Mouse (Mus musculus): ENCODE data around the gene Lsm3. TPM values are rescaled to one million over a fixed set of nuclear protein-coding genes. Genes with fewer than 3 reads are reported as not detected.

The Lsm3 gene
- polyA plus RNA-seq, 1 experiment from 2014 or later, result 279 TPM

DNA sequence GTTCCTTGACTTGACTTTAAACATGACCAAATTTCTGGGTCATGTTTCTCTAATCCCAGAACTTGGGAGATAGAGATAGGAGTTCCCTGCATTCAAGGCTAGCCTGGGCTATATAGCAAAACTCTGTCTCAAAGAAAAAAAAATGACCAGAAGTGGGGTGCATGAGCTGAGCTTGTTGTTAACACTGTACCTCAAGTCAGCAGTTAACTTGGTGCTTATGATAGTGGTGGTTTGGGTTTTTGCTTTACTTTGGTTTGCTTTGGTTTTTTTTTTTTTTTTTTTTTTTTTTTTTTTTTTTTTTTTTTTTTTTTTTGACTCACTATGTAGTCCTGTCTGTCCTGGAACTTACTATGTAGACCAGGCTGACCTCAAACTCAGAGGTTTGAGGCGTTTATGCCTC lies 31.6 kb downstream of the Lsm3 start:
- Histone ChIP-seq H3K36me3 (ENCODE audit: control insufficient read depth, insufficient read depth, low read length) (no peaks in the 10 kb centered on the region), H3K9ac (replicated peaks; ENCODE audit: low read depth, low read length) (no peak overlapping the region), H3K4me1 (ENCODE audit: control insufficient read depth, insufficient read depth, low read length) (no peaks in the 10 kb centered on the region), H3K27ac (ENCODE audit: low read length) (no peak overlapping the region), H3K27me3 (ENCODE audit: control insufficient read depth, insufficient read depth, low read length) (no peaks in the 10 kb centered on the region), H3K4me3 (ENCODE audit: low read depth, low read length) (no peak overlapping the region), H3K9me3 (ENCODE audit: control insufficient read depth, low read depth, low read length) (no peaks in the 10 kb centered on the region), H3K4me2 (replicated peaks; ENCODE audit: low read depth, low read length) (no peak overlapping the region)
- WGBS, result 64% methylated on average over 1 of the region's 1 CpGs
- no peak for ATAC-seq (ENCODE audit: insufficient number of reproducible peaks, insufficient read depth, low FRiP score, low read depth)

DNA sequence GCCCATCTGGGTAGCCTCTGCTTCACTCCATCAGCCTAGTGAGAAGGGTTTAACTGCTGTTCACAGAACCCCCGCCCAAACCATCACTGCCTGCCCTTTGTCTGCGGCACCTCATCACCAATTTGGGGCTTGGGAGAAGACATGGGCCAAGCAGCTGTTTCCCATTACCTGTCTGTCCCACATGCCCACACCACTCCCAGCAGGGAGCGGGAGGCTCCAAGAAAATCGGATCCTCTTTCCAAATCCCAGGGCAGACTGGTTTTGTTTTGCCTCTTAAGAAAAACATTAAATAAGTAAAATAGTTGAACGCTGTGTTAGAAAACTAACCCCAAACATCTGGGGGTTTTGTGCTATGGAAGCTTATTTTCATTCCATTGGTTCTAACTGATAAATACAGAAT lies 33.9 kb downstream of the Lsm3 start:
- H3K27me3 ChIP-seq (ENCODE audit: control insufficient read depth, insufficient read depth, low read length), result no peaks in the 10 kb centered on the region
- H3K4me3 ChIP-seq (ENCODE audit: low read depth, low read length), result no peak overlapping the region
- no peaks in the 10 kb centered on the region for H3K4me1 ChIP-seq (ENCODE audit: control insufficient read depth, insufficient read depth, low read length)
- no peaks in the 10 kb centered on the region for H3K36me3 ChIP-seq (ENCODE audit: control insufficient read depth, insufficient read depth, low read length)
- ATAC-seq (ENCODE audit: insufficient number of reproducible peaks, insufficient read depth, low FRiP score, low read depth), result no peak
- no peaks in the 10 kb centered on the region for H3K9me3 ChIP-seq (ENCODE audit: control insufficient read depth, low read depth, low read length)
- H3K9ac ChIP-seq (replicated peaks; ENCODE audit: low read depth, low read length), result no peak overlapping the region
- H3K27ac ChIP-seq (ENCODE audit: low read length), result no peak overlapping the region
- WGBS, result 53% methylated on average over 5 of the region's 5 CpGs
- no peak overlapping the region for H3K4me2 ChIP-seq (replicated peaks; ENCODE audit: low read depth, low read length)

DNA sequence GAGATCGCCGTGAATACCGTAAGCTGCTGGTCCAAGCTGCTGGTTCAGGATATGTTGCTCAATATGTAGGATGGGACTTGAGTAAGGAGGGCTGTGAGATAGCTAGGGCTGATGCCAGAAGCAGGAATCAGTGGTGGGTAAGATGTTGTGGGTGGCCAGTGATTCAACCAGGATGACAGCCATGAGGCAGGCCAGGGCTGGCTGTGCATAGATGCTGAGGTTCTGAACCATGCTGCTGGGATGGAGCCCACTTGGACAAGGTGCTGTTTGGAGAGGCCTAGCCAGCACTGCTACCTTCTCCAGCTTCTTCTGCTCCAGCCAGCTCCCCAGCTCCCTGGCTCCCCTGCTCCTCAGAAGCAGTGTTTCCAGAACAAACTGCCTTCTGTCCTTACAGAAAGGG lies 35.9 kb downstream of the Lsm3 start:
- Histone ChIP-seq H3K9me3 (ENCODE audit: control insufficient read depth, low read depth, low read length) (no peaks in the 10 kb centered on the region), H3K9ac (replicated peaks; ENCODE audit: low read depth, low read length) (no peak overlapping the region), H3K27ac (ENCODE audit: low read length) (no peak overlapping the region), H3K4me1 (ENCODE audit: control insufficient read depth, insufficient read depth, low read length) (no peaks in the 10 kb centered on the region), H3K4me2 (replicated peaks; ENCODE audit: low read depth, low read length) (no peak overlapping the region), H3K36me3 (ENCODE audit: control insufficient read depth, insufficient read depth, low read length) (no peaks in the 10 kb centered on the region), H3K4me3 (ENCODE audit: low read depth, low read length) (no peak overlapping the region), H3K27me3 (ENCODE audit: control insufficient read depth, insufficient read depth, low read length) (no peaks in the 10 kb centered on the region)
- WGBS, result 97% methylated on average over 3 of the region's 3 CpGs
- ATAC-seq (ENCODE audit: insufficient number of reproducible peaks, insufficient read depth, low FRiP score, low read depth), result no peak

DNA sequence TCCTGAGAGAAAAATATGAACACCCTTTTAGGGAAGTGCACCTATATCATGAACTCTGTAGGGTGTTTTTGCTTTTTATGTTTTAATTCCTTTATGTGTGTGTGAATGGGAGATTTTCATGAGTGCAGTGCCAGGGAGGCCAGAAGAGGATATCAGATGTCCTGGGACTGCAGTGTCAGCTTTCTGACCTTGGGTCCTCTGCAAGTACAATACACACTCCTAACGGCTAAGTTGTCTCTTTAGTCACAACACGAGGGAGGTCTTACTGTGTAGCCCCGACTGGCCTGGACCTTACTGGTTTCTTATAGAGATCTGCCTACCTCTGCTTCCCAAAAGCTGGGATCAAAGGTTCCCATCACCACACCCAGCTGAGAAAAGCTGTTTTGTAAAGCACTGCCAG lies 37.0 kb downstream of the Lsm3 start:
- Histone ChIP-seq H3K4me2 (replicated peaks; ENCODE audit: low read depth, low read length) (no peak overlapping the region), H3K9ac (replicated peaks; ENCODE audit: low read depth, low read length) (no peak overlapping the region), H3K4me3 (ENCODE audit: low read depth, low read length) (no peak overlapping the region), H3K27me3 (ENCODE audit: control insufficient read depth, insufficient read depth, low read length) (no peaks in the 10 kb centered on the region), H3K27ac (ENCODE audit: low read length) (no peak overlapping the region), H3K36me3 (ENCODE audit: control insufficient read depth, insufficient read depth, low read length) (no peaks in the 10 kb centered on the region), H3K9me3 (ENCODE audit: control insufficient read depth, low read depth, low read length) (no peaks in the 10 kb centered on the region), H3K4me1 (ENCODE audit: control insufficient read depth, insufficient read depth, low read length) (no peaks in the 10 kb centered on the region)
- WGBS, result 62% methylated on average over 3 of the region's 3 CpGs
- no peak for ATAC-seq (ENCODE audit: insufficient number of reproducible peaks, insufficient read depth, low FRiP score, low read depth)

DNA sequence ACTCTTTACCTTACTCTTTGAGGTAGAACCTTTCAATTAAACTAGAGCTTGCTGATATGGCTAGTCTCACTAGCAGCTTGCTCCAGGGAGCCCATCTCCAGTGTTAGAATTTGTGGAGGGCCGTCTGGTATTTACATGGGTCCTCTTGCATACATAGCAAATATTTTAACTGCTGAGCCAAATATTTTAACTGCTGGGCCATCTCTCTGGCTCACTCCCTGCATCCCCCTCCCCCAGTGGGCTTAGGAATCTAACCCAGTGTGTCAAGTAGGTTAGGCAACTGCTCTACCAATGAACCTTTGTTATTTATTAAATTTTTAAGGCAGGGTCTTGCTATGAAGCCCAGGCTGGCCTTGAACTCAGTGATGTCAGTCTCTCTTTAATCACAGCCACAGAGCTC lies 42.8 kb downstream of the Lsm3 start:
- ATAC-seq (ENCODE audit: insufficient number of reproducible peaks, insufficient read depth, low FRiP score, low read depth), result no peak
- Histone ChIP-seq H3K4me2 (replicated peaks; ENCODE audit: low read depth, low read length) (no peak overlapping the region), H3K27me3 (ENCODE audit: control insufficient read depth, insufficient read depth, low read length) (no peaks in the 10 kb centered on the region), H3K4me3 (ENCODE audit: low read depth, low read length) (no peak overlapping the region), H3K27ac (ENCODE audit: low read length) (no peak overlapping the region), H3K36me3 (ENCODE audit: control insufficient read depth, insufficient read depth, low read length) (no peaks in the 10 kb centered on the region), H3K9ac (replicated peaks; ENCODE audit: low read depth, low read length) (no peak overlapping the region), H3K4me1 (ENCODE audit: control insufficient read depth, insufficient read depth, low read length) (0 out of 2 replicates have a peak, but pooled peaks cover 7% of the 10 kb centered on the region), H3K9me3 (ENCODE audit: control insufficient read depth, low read depth, low read length) (no peaks in the 10 kb centered on the region)
- 21% methylated on average over 1 of the region's 1 CpGs for WGBS

DNA sequence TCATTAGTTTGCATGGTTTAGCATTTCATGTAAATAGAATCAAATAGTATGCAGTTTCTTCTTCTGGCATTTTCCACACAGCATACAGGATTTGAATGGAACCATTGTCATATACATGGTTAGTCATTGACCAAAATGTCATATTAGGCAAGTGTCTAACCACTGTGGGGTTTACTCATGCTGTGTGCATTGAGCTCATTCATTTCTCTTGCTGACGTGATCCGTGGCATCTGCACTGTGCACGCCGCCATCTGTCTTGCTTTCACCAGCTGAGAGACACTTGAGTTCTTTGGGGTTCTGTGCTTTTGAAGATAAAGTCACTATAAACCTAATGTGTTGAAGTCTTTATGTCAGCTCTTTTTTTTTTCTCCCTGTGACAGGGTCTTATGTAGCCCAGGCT lies 43.6 kb downstream of the Lsm3 start:
- no peak for ATAC-seq (ENCODE audit: insufficient number of reproducible peaks, insufficient read depth, low FRiP score, low read depth)
- 84% methylated on average over 4 of the region's 4 CpGs for WGBS
- Histone ChIP-seq H3K9me3 (ENCODE audit: control insufficient read depth, low read depth, low read length) (no peaks in the 10 kb centered on the region), H3K27me3 (ENCODE audit: control insufficient read depth, insufficient read depth, low read length) (no peaks in the 10 kb centered on the region), H3K9ac (replicated peaks; ENCODE audit: low read depth, low read length) (no peak overlapping the region), H3K36me3 (ENCODE audit: control insufficient read depth, insufficient read depth, low read length) (no peaks in the 10 kb centered on the region), H3K4me3 (ENCODE audit: low read depth, low read length) (no peak overlapping the region), H3K4me2 (replicated peaks; ENCODE audit: low read depth, low read length) (no peak overlapping the region), H3K27ac (ENCODE audit: low read length) (no peak overlapping the region), H3K4me1 (ENCODE audit: control insufficient read depth, insufficient read depth, low read length) (0 out of 2 replicates have a peak, but pooled peaks cover 7% of the 10 kb centered on the region)

DNA sequence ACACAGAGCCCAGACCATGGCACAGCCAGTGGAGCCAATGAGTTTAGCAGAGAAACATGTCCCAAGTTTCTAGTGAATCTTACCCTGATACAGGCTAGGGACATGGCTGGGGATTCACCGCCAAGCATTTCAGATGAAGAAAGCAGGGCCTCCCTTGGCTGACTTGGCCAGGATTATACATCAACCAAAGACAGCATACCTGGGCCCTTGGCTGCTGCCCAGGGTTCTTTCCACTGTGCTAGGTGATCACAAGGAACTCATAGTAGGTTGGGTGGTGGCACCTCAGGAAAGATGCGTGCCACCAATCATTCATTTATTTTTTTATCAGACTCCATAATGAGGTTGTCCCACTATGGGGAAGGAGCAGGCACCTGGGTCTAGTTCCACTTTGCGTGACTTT lies 44.5 kb downstream of the Lsm3 start:
- Histone ChIP-seq H3K4me1 (ENCODE audit: control insufficient read depth, insufficient read depth, low read length) (0 out of 2 replicates have a peak, but pooled peaks cover 7% of the 10 kb centered on the region), H3K36me3 (ENCODE audit: control insufficient read depth, insufficient read depth, low read length) (no peaks in the 10 kb centered on the region), H3K4me3 (ENCODE audit: low read depth, low read length) (no peak overlapping the region), H3K4me2 (replicated peaks; ENCODE audit: low read depth, low read length) (no peak overlapping the region), H3K9me3 (ENCODE audit: control insufficient read depth, low read depth, low read length) (no peaks in the 10 kb centered on the region), H3K27me3 (ENCODE audit: control insufficient read depth, insufficient read depth, low read length) (no peaks in the 10 kb centered on the region), H3K27ac (ENCODE audit: low read length) (no peak overlapping the region), H3K9ac (replicated peaks; ENCODE audit: low read depth, low read length) (no peak overlapping the region)
- ATAC-seq (ENCODE audit: insufficient number of reproducible peaks, insufficient read depth, low FRiP score, low read depth), result no peak
- 93% methylated on average over 3 of the region's 3 CpGs for WGBS

DNA sequence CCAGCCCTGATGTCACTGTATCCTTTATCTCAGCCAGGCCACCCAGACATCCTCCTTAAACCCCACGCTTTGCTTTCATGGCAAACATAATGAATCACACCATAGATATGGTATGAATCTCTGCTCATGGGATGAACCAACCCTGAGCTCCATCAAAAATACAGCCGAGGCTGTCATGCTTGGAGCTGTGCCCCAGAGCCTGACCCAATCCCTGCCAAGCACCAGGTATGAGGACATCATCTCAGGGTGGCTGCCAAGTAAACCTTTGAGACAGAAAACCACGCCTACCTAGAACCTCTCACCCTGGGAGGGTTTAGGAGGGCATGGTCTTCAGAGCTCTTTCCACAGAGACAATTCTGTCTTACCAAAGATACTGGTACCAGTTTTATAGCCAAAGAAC lies 47.3 kb downstream of the Lsm3 start:
- Histone ChIP-seq H3K9me3 (ENCODE audit: control insufficient read depth, low read depth, low read length) (no peaks in the 10 kb centered on the region), H3K36me3 (ENCODE audit: control insufficient read depth, insufficient read depth, low read length) (no peaks in the 10 kb centered on the region), H3K27ac (ENCODE audit: low read length) (no peak overlapping the region), H3K4me3 (ENCODE audit: low read depth, low read length) (no peak overlapping the region), H3K4me2 (replicated peaks; ENCODE audit: low read depth, low read length) (no peak overlapping the region), H3K27me3 (ENCODE audit: control insufficient read depth, insufficient read depth, low read length) (no peaks in the 10 kb centered on the region), H3K4me1 (ENCODE audit: control insufficient read depth, insufficient read depth, low read length) (0 out of 2 replicates have a peak, but pooled peaks cover 7% of the 10 kb centered on the region), H3K9ac (replicated peaks; ENCODE audit: low read depth, low read length) (no peak overlapping the region)
- ATAC-seq (ENCODE audit: insufficient number of reproducible peaks, insufficient read depth, low FRiP score, low read depth), result no peak
- 71% methylated on average over 3 of the region's 3 CpGs for WGBS

DNA sequence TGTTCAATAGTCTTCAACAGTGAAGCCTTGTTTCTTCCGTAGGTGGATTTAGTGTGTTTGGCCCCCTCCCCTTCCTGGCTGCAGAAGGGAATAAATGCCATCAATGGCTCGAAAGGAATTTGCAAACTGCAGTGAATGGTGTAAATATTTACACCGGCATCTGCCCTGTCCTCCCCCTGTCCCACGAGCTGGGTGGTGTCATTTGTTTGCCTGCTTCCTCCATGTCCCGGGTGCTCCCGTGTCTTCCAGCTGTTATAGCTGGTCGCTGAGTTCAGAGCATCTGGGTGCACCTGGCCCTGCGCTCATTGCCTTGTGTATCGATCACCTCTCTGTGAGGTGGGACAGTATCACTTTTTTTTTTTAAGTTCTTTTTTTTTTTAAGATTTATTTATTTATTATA lies 50.7 kb downstream of the Lsm3 start:
- no peak overlapping the region for H3K4me3 ChIP-seq (ENCODE audit: low read depth, low read length)
- no peak overlapping the region for H3K27ac ChIP-seq (ENCODE audit: low read length)
- no peak overlapping the region for H3K4me2 ChIP-seq (replicated peaks; ENCODE audit: low read depth, low read length)
- no peaks in the 10 kb centered on the region for H3K9me3 ChIP-seq (ENCODE audit: control insufficient read depth, low read depth, low read length)
- no peaks in the 10 kb centered on the region for H3K4me1 ChIP-seq (ENCODE audit: control insufficient read depth, insufficient read depth, low read length)
- ATAC-seq (ENCODE audit: insufficient number of reproducible peaks, insufficient read depth, low FRiP score, low read depth), result no peak
- no peak overlapping the region for H3K9ac ChIP-seq (replicated peaks; ENCODE audit: low read depth, low read length)
- no peaks in the 10 kb centered on the region for H3K27me3 ChIP-seq (ENCODE audit: control insufficient read depth, insufficient read depth, low read length)
- H3K36me3 ChIP-seq (ENCODE audit: control insufficient read depth, insufficient read depth, low read length), result no peaks in the 10 kb centered on the region
- 17% methylated on average over 9 of the region's 9 CpGs for WGBS
